ENCODE assay signal across 11 mouse cellular contexts in genomic region chr7:104231203-104231602, GRCm38 (mm10). TPM values are rescaled to one million over a fixed set of nuclear protein-coding genes. Genes with fewer than 3 reads are reported as not detected.
DNase-seq lines count a peak whose midpoint lies in the region; ATAC-seq and TF ChIP-seq lines count a peak whose summit lies in the region.
"Had no signal": no experiment of that assay in that cellular context is flagged by ENCODE, and none has a peak within 500 bp of the region (broad histone marks: within the 10 kb centered on the region; RNA-seq: fewer than 3 reads in every experiment).

No protein-coding gene starts in this region.

- no peaks in the 10 kb centered on the region for H3K36me3 ChIP-seq in midbrain, postnatal 0 days (ENCODE audit: insufficient read depth, low read length)
- no peaks in the 10 kb centered on the region for H3K36me3 ChIP-seq in midbrain, embryonic 15.5 days (replicated peaks)
- H3K36me3 ChIP-seq in limb, embryonic 14.5 days (ENCODE audit: control insufficient read depth, insufficient read depth, low read length), result no peaks in the 10 kb centered on the region
- H3K36me3 ChIP-seq: heart, embryonic 15.5 days had no signal

- no peaks in the 10 kb centered on the region for H3K9me3 ChIP-seq in midbrain, postnatal 0 days (ENCODE audit: low read length)
- no peaks in the 10 kb centered on the region for H3K9me3 ChIP-seq in midbrain, embryonic 15.5 days
- H3K9me3 ChIP-seq in limb, embryonic 14.5 days (ENCODE audit: control insufficient read depth, low read length), result no peaks in the 10 kb centered on the region
- H3K9me3 ChIP-seq: heart, embryonic 15.5 days had no signal

- H3K4me1 ChIP-seq in midbrain, postnatal 0 days (ENCODE audit: insufficient read depth, low read length), result no peaks in the 10 kb centered on the region
- no peaks in the 10 kb centered on the region for H3K4me1 ChIP-seq in midbrain, embryonic 15.5 days
- H3K4me1 ChIP-seq in cortical plate, adult 2 months (ENCODE audit: control insufficient read depth, insufficient read depth, low read length), result no peaks in the 10 kb centered on the region
- no peaks in the 10 kb centered on the region for H3K4me1 ChIP-seq in limb, embryonic 14.5 days (ENCODE audit: control insufficient read depth, insufficient read depth, low read length)
- H3K4me1 ChIP-seq: heart, embryonic 15.5 days had no signal

- WGBS in midbrain, postnatal 0 days, result 34% methylated on average over 2 of the region's 2 CpGs
- 41% methylated on average over 2 of the region's 2 CpGs for WGBS in midbrain, embryonic 15.5 days
- whole genome bisulfite sequencing in limb, embryonic 14.5 days, result 34% methylated on average over 2 of the region's 2 CpGs

- ATAC-seq in midbrain, postnatal 0 days (ENCODE audit: low FRiP score), result no peak
- no peak for ATAC-seq in midbrain, embryonic 15.5 days (replicated peaks)
- ATAC-seq in limb, embryonic 14.5 days (ENCODE audit: low FRiP score, low read depth), result no peak

- no peak overlapping the region for H3K4me3 ChIP-seq in midbrain, postnatal 0 days (ENCODE audit: low read depth, low read length)
- H3K4me3 ChIP-seq in midbrain, embryonic 15.5 days, result no peak overlapping the region
- H3K4me3 ChIP-seq in cortical plate, adult 2 months (ENCODE audit: insufficient read depth, low read length), result no peak overlapping the region
- no peak overlapping the region for H3K4me3 ChIP-seq in limb, embryonic 14.5 days (replicated peaks; ENCODE audit: low read length)
- H3K4me3 ChIP-seq: heart, embryonic 15.5 days had no signal

- peak; percentile 34 to 46 for DNase-seq in adrenal gland, adult 18-20 months (ENCODE audit: low spot score in 2 of 2)
- no peak for DNase-seq in adrenal gland, postnatal 4 days (ENCODE audit: low spot score in 2 of 2)
- peak; percentile 1 for DNase-seq in midbrain, postnatal 0 days (ENCODE audit: low spot score)
- DNase-seq in limb, embryonic 14.5 days (ENCODE audit: low spot score), result peak; percentile 12
- DNase-seq in testis, postnatal 10 days (ENCODE audit: low spot score), result peak; percentile 51
- DNase-seq in cerebellum, adult 8-10 months, result no peak

- no peak overlapping the region for H3K27ac ChIP-seq in midbrain, postnatal 0 days (ENCODE audit: low read depth, low read length)
- no peak overlapping the region for H3K27ac ChIP-seq in midbrain, embryonic 15.5 days
- no peak overlapping the region for H3K27ac ChIP-seq in cortical plate, adult 2 months (ENCODE audit: insufficient read depth, low read length)
- H3K27ac ChIP-seq in limb, embryonic 14.5 days (replicated peaks; ENCODE audit: low read depth, low read length), result no peak overlapping the region
- H3K27ac ChIP-seq: heart, embryonic 15.5 days had no signal

- no peak overlapping the region for H3K9ac ChIP-seq in midbrain, postnatal 0 days (replicated peaks; ENCODE audit: low read length, poor library complexity, severe bottlenecking)
- no peak overlapping the region for H3K9ac ChIP-seq in midbrain, embryonic 15.5 days
- H3K9ac ChIP-seq in limb, embryonic 14.5 days (ENCODE audit: low read depth, low read length, severe bottlenecking), result no peak overlapping the region
- H3K9ac ChIP-seq: heart, embryonic 15.5 days had no signal

- H3K27me3 ChIP-seq in midbrain, postnatal 0 days (ENCODE audit: insufficient read depth, low read length), result no peaks in the 10 kb centered on the region
- H3K27me3 ChIP-seq in midbrain, embryonic 15.5 days (replicated peaks), result no peaks in the 10 kb centered on the region
- H3K27me3 ChIP-seq in limb, embryonic 14.5 days (ENCODE audit: control insufficient read depth, insufficient read depth, low read length), result no peaks in the 10 kb centered on the region
- H3K27me3 ChIP-seq: heart, embryonic 15.5 days had no signal

- TF ChIP-seq CTCF in midbrain, postnatal 0 days (IDR thresholded peaks at IDR 0.05), result peak; percentile 69
- 0 out of 2 replicates have a peak, but pooled peaks have one; percentile 23 for TF ChIP-seq CTCF in cortical plate, adult 2 months (IDR thresholded peaks at IDR 0.05; ENCODE audit: extremely low read depth, insufficient read depth, low read length)

- no peak for TF ChIP-seq POLR2A in cortical plate, adult 2 months (IDR thresholded peaks at IDR 0.05; ENCODE audit: extremely low read depth, insufficient read depth, low read length)
- TF ChIP-seq POLR2A in limb, embryonic 14.5 days (IDR thresholded peaks at IDR 0.05; ENCODE audit: borderline replicate concordance, extremely low read depth, insufficient read depth, insufficient read length), result no peak

- no peak overlapping the region for H3K4me2 ChIP-seq in midbrain, postnatal 0 days (ENCODE audit: low read depth, low read length, poor library complexity, severe bottlenecking)
- no peak overlapping the region for H3K4me2 ChIP-seq in midbrain, embryonic 15.5 days
- no peak overlapping the region for H3K4me2 ChIP-seq in limb, embryonic 14.5 days (replicated peaks; ENCODE audit: low read depth, low read length, severe bottlenecking)
- H3K4me2 ChIP-seq: heart, embryonic 15.5 days had no signal

RNA-seq across cellular contexts. Expression of gene Trim6, which starts 12.6 kb away (rescaled TPM):
- total RNA-seq in adrenal gland, adult 18-20 months (2021), result under 1 TPM; 0.29 to 0.46 TPM
- 1 to 10 TPM; 2.1 to 2.7 TPM for total RNA-seq in adrenal gland, postnatal 4 days (2021)
- 0.11 and 0.33 TPM in 2 replicates for total RNA-seq in midbrain, postnatal 0 days (2014; rRNA removed)
- polyA plus RNA-seq in midbrain, postnatal 0 days (2015; fragmentation: Nextera tagmentation; extraction: Ambion mirVana), result 0.49 and 0.75 TPM in 2 replicates
- polyA plus RNA-seq in midbrain, embryonic 15.5 days (2015; fragmentation: Nextera tagmentation; extraction: Ambion mirVana), result 0.24 and 0.31 TPM in 2 replicates
- 0.38 and 0.57 TPM in 2 replicates for polyA plus RNA-seq in cortical plate, adult 2 months (2012; rRNA removed)
- 1.1 and 1.4 TPM in 2 replicates for polyA plus RNA-seq in limb, embryonic 14.5 days (2012; rRNA removed)
- polyA plus RNA-seq in limb, embryonic 14.5 days (2014; fragmentation: Nextera tagmentation; extraction: Ambion mirVana), result 0.28 and 0.43 TPM in 2 replicates

RNA-seq across cellular contexts. Expression of gene Trim34a, which starts 13.1 kb away (rescaled TPM):
- total RNA-seq in adrenal gland, adult 18-20 months (2021), result 1 to 10 TPM; 4.4 to 6.1 TPM
- total RNA-seq in adrenal gland, postnatal 4 days (2021), result 10 to 100 TPM; 11.1 to 11.7 TPM
- total RNA-seq in midbrain, postnatal 0 days (2014; rRNA removed), result 1.9 and 2.4 TPM in 2 replicates
- 0.78 and 0.86 TPM in 2 replicates for polyA plus RNA-seq in midbrain, postnatal 0 days (2015; fragmentation: Nextera tagmentation; extraction: Ambion mirVana)
- 0.94 and 1.2 TPM in 2 replicates for polyA plus RNA-seq in midbrain, embryonic 15.5 days (2015; fragmentation: Nextera tagmentation; extraction: Ambion mirVana)
- 2.8 and 3.4 TPM in 2 replicates for polyA plus RNA-seq in cortical plate, adult 2 months (2012; rRNA removed)
- 3.4 and 3.5 TPM in 2 replicates for polyA plus RNA-seq in limb, embryonic 14.5 days (2012; rRNA removed)
- polyA plus RNA-seq in limb, embryonic 14.5 days (2014; fragmentation: Nextera tagmentation; extraction: Ambion mirVana), result 1.6 and 1.9 TPM in 2 replicates
- polyA plus RNA-seq: C2C12 had no signal

RNA-seq across cellular contexts. Expression of gene Olfr649, which starts 35.4 kb away (rescaled TPM):
- total RNA-seq in adrenal gland, adult 18-20 months (2021), result not detected
- total RNA-seq in adrenal gland, postnatal 4 days (2021), result not detected
- not detected in 2 replicates for total RNA-seq in midbrain, postnatal 0 days (2014; rRNA removed)
- not detected in 2 replicates for polyA plus RNA-seq in midbrain, postnatal 0 days (2015; fragmentation: Nextera tagmentation; extraction: Ambion mirVana)
- polyA plus RNA-seq in midbrain, embryonic 15.5 days (2015; fragmentation: Nextera tagmentation; extraction: Ambion mirVana), result not detected in 2 replicates
- not detected in 2 replicates for polyA plus RNA-seq in cortical plate, adult 2 months (2012; rRNA removed)
- polyA plus RNA-seq in limb, embryonic 14.5 days (2012; rRNA removed), result not detected in 2 replicates
- polyA plus RNA-seq in limb, embryonic 14.5 days (2014; fragmentation: Nextera tagmentation; extraction: Ambion mirVana), result not detected in 2 replicates
- polyA plus RNA-seq: C2C12; heart, embryonic 15.5 days; neural tube, embryonic 11.5 days had no signal

RNA-seq across cellular contexts. Expression of gene Olfr648, which starts 48.0 kb away (rescaled TPM):
- not detected for total RNA-seq in adrenal gland, adult 18-20 months (2021)
- under 1 TPM in 1 of 2 experiments, not detected in 1; 0.11 TPM for total RNA-seq in adrenal gland, postnatal 4 days (2021)
- total RNA-seq in midbrain, postnatal 0 days (2014; rRNA removed), result not detected in 2 replicates
- 0.39 and 0.42 TPM in 2 replicates for polyA plus RNA-seq in midbrain, postnatal 0 days (2015; fragmentation: Nextera tagmentation; extraction: Ambion mirVana)
- 0.38 and 0.56 TPM in 2 replicates for polyA plus RNA-seq in midbrain, embryonic 15.5 days (2015; fragmentation: Nextera tagmentation; extraction: Ambion mirVana)
- 0.15 and 0.19 TPM in 2 replicates for polyA plus RNA-seq in cortical plate, adult 2 months (2012; rRNA removed)
- 0.05 and 0.08 TPM in 2 replicates for polyA plus RNA-seq in limb, embryonic 14.5 days (2012; rRNA removed)
- 0.21 and 0.35 TPM in 2 replicates for polyA plus RNA-seq in limb, embryonic 14.5 days (2014; fragmentation: Nextera tagmentation; extraction: Ambion mirVana)
- polyA plus RNA-seq: C2C12 had no signal

RNA-seq across cellular contexts. Expression of gene Trim5, which starts 56.7 kb away (rescaled TPM):
- 1 to 10 TPM; 2.0 to 2.8 TPM for total RNA-seq in adrenal gland, adult 18-20 months (2021)
- 1 to 10 TPM; 6.7 to 7.5 TPM for total RNA-seq in adrenal gland, postnatal 4 days (2021)
- total RNA-seq in midbrain, postnatal 0 days (2014; rRNA removed), result 0.05 TPM in 1 of 2 replicates, not detected in the other
- 0.17 and 0.20 TPM in 2 replicates for polyA plus RNA-seq in midbrain, postnatal 0 days (2015; fragmentation: Nextera tagmentation; extraction: Ambion mirVana)
- polyA plus RNA-seq in midbrain, embryonic 15.5 days (2015; fragmentation: Nextera tagmentation; extraction: Ambion mirVana), result 0.15 and 0.30 TPM in 2 replicates
- polyA plus RNA-seq in cortical plate, adult 2 months (2012; rRNA removed), result 0.42 and 0.47 TPM in 2 replicates
- polyA plus RNA-seq in limb, embryonic 14.5 days (2012; rRNA removed), result 0.20 and 0.29 TPM in 2 replicates
- polyA plus RNA-seq in limb, embryonic 14.5 days (2014; fragmentation: Nextera tagmentation; extraction: Ambion mirVana), result 0.10 and 0.25 TPM in 2 replicates
- polyA plus RNA-seq: C2C12 had no signal

Comparison
In these comparisons a context has a peak if more than half of its experiments do, and no peak if none do; other contexts are left out.
1. DNase-seq: peak in adrenal gland, adult 18-20 months (2 of 2), midbrain, postnatal 0 days (single experiment), limb, embryonic 14.5 days (single experiment) and testis, postnatal 10 days (single experiment); none in adrenal gland, postnatal 4 days (0 of 2) and cerebellum, adult 8-10 months (single experiment).